Mouse (Mus musculus): Measurements from ENCODE around the gene Ccdc3.
"Not testable (repeated sequence)": the region's sequence is repeated elsewhere in the genome, so short reads cannot be mapped to it uniquely, and the experiment has no call there.

- TF ChIP-seq CTCF (conservative IDR thresholded peaks at IDR 0.05; ENCODE audit: low read length); NANOG (IDR thresholded peaks at IDR 0.05; ENCODE audit: borderline replicate concordance, low read length): not testable (repeated sequence)
These were observed 111.6 kb downstream of the Ccdc3 start for GRCm38 (mm10) chr2:5249199-5249598.
